Mouse (Mus musculus) embryonic facial prominence, embryonic 10.5 days (tissue): ENCODE measurements around the gene Pak3. TPM values are rescaled to one million over a fixed set of nuclear protein-coding genes. Genes with fewer than 3 reads are reported as not detected.
A peak's percentile ranks its signal among the peaks of the same experiment; 100 is the strongest.
"Not testable (repeated sequence)": the region's sequence is repeated elsewhere in the genome, so short reads cannot be mapped to it uniquely, and the experiment has no call there.

Experiments used
- DNase-seq: peaks from one replicate; pipeline ENCODE4 v3.0.0-alpha.2; 2017; ENCODE audit warnings: low spot score
- H3K27ac ChIP-seq: fragments of 300-500 bp; sonication (generic); replicated peaks from 2 replicates; pipeline ENCODE4 v1.5.1; 2016; ENCODE audit warnings: mild to moderate bottlenecking
- H3K27me3 ChIP-seq: fragments of 300-500 bp; sonication (generic); replicated peaks from 2 replicates; pipeline ENCODE4 v1.6.1; 2016; ENCODE audit warnings: low read depth, mild to moderate bottlenecking; ENCODE audit not compliant: poor library complexity, severe bottlenecking
- H3K36me3 ChIP-seq: fragments of 300-500 bp; sonication (generic); replicated peaks from 2 replicates; pipeline ENCODE4 v1.6.1; 2016; ENCODE audit warnings: mild to moderate bottlenecking, moderate library complexity
- H3K4me1 ChIP-seq: fragments of 300-500 bp; sonication (generic); 2 replicates; pipeline ENCODE4 v1.6.1; 2016
- H3K4me3 ChIP-seq: fragments of 300-500 bp; sonication (generic); 2 replicates; pipeline ENCODE4 v1.5.1; 2016; ENCODE audit warnings: mild to moderate bottlenecking, moderate library complexity
- H3K9me3 ChIP-seq: fragments of 300-500 bp; sonication (generic); 2 replicates; pipeline ENCODE4 v1.6.1; 2016; ENCODE audit warnings: mild to moderate bottlenecking
- WGBS: fragments of 180-500 bp; shearing (Covaris S2); methylation state at CpG from one replicate; pipeline ENCODE4 v1.1.7; 2016; 5-methylcytosine and 5-hydroxymethylcytosine counted together
- polyA plus RNA-seq: library from polyadenylated mRNA; unstranded; fragments of >200 nt; fragmentation: Nextera tagmentation; extraction: Ambion mirVana; gene quantifications from 2 replicates; pipeline ENCODE4 v1.2.1, GENCODE M21; 2016

Pak3 gene
- 17.4 and 17.6 TPM in 2 replicates for polyA plus RNA-seq

DNA sequence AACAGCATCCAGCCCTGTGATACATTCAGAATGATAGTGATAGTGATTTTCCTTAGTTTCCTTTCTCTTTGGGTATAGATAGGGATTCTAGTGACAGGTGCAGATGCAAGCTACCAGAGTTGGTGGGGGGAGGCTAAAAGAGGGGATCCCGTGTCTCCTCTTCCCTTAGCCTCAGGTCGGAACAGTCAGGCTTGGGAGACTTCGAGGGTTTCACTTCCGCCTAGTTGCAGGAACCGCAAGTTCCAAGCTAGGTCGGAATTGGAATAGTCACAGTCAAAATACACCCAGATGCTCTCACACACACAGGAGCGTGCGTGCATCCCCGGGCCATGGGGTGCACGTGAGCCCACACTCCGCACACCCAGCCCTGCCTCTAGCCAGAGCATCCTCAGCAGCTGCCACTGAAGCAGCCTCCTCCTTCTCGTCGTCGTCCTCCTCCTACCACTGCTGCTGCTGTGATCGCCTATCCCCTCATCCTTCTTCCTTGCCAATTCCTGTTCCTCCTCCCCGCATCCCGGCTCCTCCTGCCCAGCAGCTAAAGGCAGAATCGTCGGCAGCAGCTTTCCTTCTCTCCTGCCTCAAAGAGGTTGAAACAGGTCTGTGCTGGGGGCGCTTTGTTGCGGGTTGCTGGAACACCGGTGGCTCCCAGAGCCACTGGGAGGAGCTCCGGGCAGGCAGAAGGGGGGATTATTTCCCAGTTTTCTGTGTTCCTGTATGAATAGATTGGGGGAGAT, at the start of gene Pak3:
Gene Pak3 (plus strand): TSS at position 424 of the 734 bp plus-strand sequence.
- no peaks in the 10 kb centered on the region for H3K4me1 ChIP-seq
- peak within 1 kb of the TSS; percentile 58 for H3K4me3 ChIP-seq
- no peaks in the 10 kb centered on the region for H3K9me3 ChIP-seq
- DNase-seq, result peak; percentile 51
- H3K27ac ChIP-seq, result peak within 1 kb of the TSS; percentile 83
- no peaks in the 10 kb centered on the region for H3K36me3 ChIP-seq
- H3K27me3 ChIP-seq, result peaks cover 89% of the 10 kb centered on the region
- WGBS, result 18% methylated on average over 23 of the region's 23 CpGs

DNA sequence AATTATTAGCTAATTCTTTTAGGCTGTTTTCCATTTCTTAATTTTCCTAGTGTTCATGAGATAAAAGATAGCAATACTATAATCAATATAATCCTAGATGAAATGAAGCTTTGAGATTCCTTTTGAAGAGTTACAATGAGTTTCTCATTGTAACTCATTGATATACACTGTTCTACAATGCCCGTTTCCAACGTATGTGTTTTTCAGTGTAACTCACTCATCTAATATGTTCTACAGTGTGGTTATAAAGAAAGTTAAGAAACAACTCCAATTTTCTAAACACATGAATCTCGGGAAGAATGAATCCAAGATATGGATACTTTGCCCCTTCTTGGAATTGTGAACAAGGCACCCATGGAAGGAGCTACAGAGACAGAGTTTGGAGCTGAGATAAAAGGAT, 35.5 kb upstream of the Pak3 start:
- peak; percentile 97 for DNase-seq
- no peaks in the 10 kb centered on the region for H3K36me3 ChIP-seq
- 83% methylated on average over 3 of the region's 3 CpGs for WGBS

DNA sequence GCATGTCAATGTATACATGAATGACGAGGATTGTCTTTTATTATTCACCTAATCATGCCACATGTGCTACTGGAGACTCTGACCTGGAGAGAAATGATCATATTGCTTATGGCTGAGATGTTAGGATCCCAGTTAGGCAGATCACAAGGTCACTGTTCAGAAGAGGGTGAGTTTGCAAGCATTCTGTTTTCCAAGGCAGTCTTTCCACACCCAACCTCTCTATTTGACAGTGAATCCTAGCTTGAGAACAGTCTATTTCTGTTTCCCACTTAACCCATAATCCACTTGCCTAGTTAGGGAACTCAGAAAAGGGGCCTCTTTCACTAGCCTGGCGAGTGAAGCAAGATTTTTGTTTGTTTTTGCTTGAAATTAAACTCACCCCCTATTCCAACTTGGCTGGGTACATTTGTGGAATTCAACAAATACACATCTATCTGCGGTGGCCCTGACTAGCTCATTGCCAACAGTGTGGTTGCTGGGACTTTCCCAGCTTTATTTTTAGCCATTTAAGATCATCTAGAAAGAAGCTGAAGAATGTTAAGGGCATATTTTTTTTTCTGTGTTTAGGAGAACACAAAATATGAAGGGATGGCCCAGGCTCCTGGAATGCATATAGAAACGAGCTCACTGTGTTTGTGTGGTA, 17.2 kb upstream of the Pak3 start:
- DNase-seq, result no peak
- H3K4me1 ChIP-seq, result no peaks in the 10 kb centered on the region
- H3K36me3 ChIP-seq, result no peaks in the 10 kb centered on the region
- peaks cover 69% of the 10 kb centered on the region for H3K27me3 ChIP-seq
- 75% methylated on average over 4 of the region's 4 CpGs for WGBS
- H3K4me3 ChIP-seq, result no peak overlapping the region
- no peaks in the 10 kb centered on the region for H3K9me3 ChIP-seq
- H3K27ac ChIP-seq, result no peak overlapping the region

More for the DNA sequence above, 35.5 kb upstream of the Pak3 start:
- no peak overlapping the region for H3K4me3 ChIP-seq
- 0 out of 2 replicates have a peak, but pooled peaks cover 3% of the 10 kb centered on the region for H3K9me3 ChIP-seq
- H3K27ac ChIP-seq, result no peak overlapping the region
- no peaks in the 10 kb centered on the region for H3K4me1 ChIP-seq
- H3K27me3 ChIP-seq, result peaks cover 18% of the 10 kb centered on the region; the same call in 1 of the 2 replicates

DNA sequence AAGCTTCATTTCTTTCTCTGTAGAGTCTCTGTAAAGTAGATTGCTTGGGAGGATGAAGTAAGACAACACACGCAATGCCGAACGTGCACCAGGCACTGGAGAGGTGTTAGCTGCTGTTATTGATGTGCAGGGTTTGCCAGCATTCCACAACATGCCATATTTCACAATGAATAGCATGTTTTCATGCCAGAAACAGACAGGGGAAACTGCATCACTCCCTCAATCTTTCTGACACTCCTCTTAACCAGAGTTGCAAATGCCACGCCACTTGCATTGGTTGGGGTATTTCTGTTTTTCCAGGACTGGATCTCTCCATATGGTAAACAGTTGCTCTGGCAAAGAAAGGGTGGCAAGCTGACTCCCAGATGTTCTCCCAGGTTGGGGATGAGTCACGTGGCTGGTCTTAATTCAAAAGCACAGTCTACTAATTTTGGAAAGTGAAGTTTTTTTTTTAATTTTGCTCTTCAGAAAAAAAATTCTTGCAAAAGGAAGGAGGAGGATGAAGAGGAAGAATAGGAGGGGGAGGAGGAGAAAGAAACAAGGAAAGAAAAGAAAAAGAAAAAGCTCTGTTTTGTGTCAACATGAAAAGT, 16.5 kb upstream of the Pak3 start:
- Histone ChIP-seq H3K27me3 (peaks cover 66% of the 10 kb centered on the region), H3K9me3 (no peaks in the 10 kb centered on the region), H3K36me3 (no peaks in the 10 kb centered on the region), H3K27ac (no peak overlapping the region), H3K4me1 (no peaks in the 10 kb centered on the region), H3K4me3 (no peak overlapping the region)
- 72% methylated on average over 5 of the region's 5 CpGs for WGBS
- no peak for DNase-seq

DNA sequence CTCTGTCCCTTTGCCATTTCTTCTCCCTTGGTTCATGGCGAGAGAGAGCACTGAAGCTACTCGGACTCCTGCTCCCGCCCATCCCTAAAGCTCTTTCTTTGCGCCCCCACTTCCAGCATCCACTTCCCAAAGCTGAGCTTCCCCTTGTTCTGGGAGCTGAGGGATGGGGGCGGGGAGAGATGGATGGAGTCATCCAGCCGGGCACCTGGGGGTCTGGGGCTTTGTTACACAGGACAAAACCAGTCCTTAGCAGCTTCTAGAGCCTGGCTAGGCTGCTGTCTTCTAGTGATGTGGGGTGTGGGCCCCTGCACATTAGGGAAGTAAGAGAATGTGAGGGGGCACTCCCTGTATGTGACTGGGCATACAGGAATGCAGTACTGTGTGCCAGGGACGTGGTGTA, 526 bp downstream of the Pak3 start:
- Histone ChIP-seq H3K36me3 (no peaks in the 10 kb centered on the region), H3K9me3 (no peaks in the 10 kb centered on the region), H3K4me3 (peak overlapping the region; percentile 58), H3K4me1 (no peaks in the 10 kb centered on the region), H3K27me3 (peaks cover 89% of the 10 kb centered on the region), H3K27ac (peak overlapping the region; percentile 83)
- 11% methylated on average over 7 of the region's 7 CpGs for WGBS
- peak; percentile 36 for DNase-seq

DNA sequence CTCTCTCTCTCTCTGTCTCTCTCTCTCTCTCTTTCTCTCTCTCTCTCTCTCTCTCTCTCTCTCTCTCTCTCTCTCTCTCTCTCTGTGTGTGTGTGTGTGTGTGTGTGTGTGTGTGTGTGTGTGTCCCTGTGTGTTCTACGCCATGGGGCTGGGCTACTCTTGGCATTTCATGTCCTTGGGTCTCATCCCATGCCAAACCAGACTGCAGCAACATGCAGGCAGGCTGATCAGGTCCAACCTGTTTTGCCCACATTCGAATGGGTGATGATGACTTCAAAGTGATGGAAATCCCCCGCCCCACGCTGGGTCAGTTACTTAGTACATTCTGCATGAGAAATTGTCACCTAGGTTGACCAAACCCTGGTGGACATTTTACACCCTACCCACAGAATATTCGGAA, 1.1 kb downstream of the Pak3 start:
- peak overlapping the region; percentile 13; the same call in 1 of the 2 replicates for H3K4me3 ChIP-seq

DNA sequence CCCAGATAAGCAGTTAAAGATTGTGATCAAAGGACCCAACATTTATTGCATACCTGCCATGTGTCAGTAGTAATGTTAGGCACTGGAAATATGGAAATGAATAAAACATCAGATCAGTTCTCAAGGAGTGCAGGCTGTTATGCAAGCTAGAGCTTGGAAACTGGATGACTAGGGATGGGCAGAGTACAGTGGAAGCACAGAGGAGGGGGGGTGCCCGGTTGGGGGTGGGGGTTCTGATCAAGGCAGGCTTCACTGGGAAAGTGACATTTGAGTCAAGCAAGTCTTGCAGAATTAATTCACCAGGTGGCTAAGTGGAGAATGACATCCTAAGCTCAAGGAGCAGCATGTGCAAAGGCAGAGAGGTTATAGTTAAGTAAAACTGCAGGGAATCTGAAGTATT, 1.8 kb downstream of the Pak3 start:
- WGBS, result 50% methylated on average over 1 of the region's 1 CpGs
- Histone ChIP-seq H3K27ac (no peak overlapping the region), H3K4me1 (no peaks in the 10 kb centered on the region), H3K36me3 (no peaks in the 10 kb centered on the region), H3K27me3 (peaks cover 88% of the 10 kb centered on the region), H3K9me3 (no peaks in the 10 kb centered on the region), H3K4me3 (no peak overlapping the region)
- DNase-seq, result no peak

More for the DNA sequence above, 1.1 kb downstream of the Pak3 start:
- H3K9me3 ChIP-seq, H3K36me3 ChIP-seq, H3K4me1 ChIP-seq, H3K27ac ChIP-seq: not testable (repeated sequence)
- 62% methylated on average over 5 of the region's 5 CpGs for WGBS
- DNase-seq, result peak; percentile 10
- H3K27me3 ChIP-seq, result peaks cover 93% of the 10 kb centered on the region

DNA sequence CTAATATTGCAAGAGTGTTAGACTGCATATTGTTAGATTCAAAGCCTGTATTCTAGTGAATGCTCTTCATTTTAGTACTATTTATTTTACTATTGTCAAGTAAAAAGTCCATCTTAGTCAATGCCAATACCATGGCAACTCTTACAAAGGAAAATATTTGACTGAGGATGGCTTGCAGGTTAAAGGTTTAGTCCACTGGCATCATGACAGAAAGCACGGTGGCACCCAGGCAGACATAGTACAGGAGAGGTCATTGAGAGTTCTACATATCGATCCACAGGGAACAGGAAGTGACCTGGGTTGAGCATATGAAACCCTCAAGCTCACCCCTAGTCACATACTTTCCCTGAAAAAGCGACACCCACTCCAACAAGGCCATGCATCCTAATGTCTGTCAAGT, 13.9 kb downstream of the Pak3 start:
- no peaks in the 10 kb centered on the region for H3K36me3 ChIP-seq
- no peaks in the 10 kb centered on the region for H3K4me1 ChIP-seq
- H3K4me3 ChIP-seq, result no peak overlapping the region
- no peak overlapping the region for H3K27ac ChIP-seq
- no peaks in the 10 kb centered on the region for H3K9me3 ChIP-seq
- peaks cover 68% of the 10 kb centered on the region for H3K27me3 ChIP-seq
- 84% methylated on average over 3 of the region's 3 CpGs for WGBS
- DNase-seq, result no peak

DNA sequence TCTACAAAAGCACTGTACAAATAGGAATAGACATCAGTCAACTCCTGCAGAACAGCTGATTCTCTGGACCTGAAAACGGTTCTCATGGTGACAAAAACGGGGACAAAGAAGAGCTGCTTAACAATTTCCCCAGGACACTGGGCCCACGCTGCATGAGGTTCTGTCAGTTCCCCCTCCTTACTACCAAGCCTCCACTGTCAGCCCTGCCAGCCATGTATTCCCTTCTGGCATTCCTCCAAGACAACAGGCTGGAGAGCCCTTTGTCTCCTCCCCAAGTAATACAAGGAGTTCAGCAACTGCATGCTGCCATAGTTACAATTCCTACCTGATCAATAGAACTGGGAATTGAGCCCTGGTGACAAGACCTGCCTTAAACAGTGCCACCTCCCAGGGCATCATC, 15.2 kb downstream of the Pak3 start:
- H3K27me3 ChIP-seq, result peaks cover 68% of the 10 kb centered on the region
- no peak overlapping the region for H3K4me3 ChIP-seq
- no peaks in the 10 kb centered on the region for H3K9me3 ChIP-seq
- H3K27ac ChIP-seq, result no peak overlapping the region
- no peaks in the 10 kb centered on the region for H3K4me1 ChIP-seq
- no peak for DNase-seq
- 91% methylated on average over 3 of the region's 3 CpGs for WGBS
- H3K36me3 ChIP-seq, result no peaks in the 10 kb centered on the region

DNA sequence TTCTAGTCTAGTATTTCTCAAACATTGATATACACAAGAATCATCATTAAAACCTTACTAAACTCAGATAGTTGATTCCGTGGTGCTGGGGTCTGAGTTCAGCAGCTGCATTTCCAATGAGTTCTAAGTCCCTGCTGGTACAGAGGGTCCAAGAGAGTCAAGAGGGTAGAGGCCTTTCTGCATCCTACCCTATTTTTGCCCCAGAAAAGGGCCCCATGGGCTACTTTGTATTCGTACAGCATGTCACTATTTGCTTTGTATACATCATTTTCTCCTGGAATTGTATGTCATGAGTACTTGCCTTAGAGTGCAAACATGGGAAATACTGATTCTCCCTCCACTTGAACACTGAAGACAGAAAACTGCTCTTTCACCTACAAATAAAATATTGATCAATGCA, 24.4 kb downstream of the Pak3 start:
- no peak overlapping the region for H3K27ac ChIP-seq
- H3K27me3 ChIP-seq, result peaks cover 60% of the 10 kb centered on the region

DNA sequence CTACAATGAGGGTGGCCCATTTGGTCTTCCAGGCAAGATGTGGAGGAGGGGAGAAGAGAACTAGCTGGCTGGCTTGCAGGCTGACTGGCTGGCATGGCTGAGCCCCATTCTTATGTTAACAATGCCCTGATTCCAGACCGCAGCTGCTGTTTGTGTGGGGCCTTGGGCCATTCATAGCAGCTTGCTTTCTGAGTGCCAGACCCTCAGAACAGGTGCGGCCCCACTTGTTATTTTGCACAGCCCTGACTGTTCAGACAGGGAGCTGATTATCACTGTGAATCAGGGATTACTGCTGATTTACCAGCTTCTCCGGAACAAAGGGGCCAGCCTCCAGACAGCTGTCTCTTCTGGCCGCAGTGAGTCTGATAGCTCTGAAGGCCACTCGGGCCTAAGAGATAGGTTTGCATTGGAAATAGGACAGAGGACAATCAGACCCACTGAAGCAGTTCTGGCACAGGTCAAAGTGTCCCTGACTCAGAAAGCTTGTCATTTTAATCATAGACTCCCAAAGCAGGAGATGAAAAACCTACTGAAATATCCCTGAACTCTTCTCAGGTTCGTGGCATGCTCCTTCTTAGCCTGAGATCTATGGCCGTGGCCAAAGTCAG, 24.9 kb downstream of the Pak3 start:
- Histone ChIP-seq H3K4me1 (no peaks in the 10 kb centered on the region; the same call in 1 of the 2 replicates), H3K36me3 (no peaks in the 10 kb centered on the region), H3K27me3 (peaks cover 60% of the 10 kb centered on the region), H3K4me3 (no peak overlapping the region), H3K27ac (no peak overlapping the region), H3K9me3 (no peaks in the 10 kb centered on the region)
- peak; percentile 36 for DNase-seq
- WGBS, result 42% methylated on average over 7 of the region's 7 CpGs

More for the DNA sequence above, 24.4 kb downstream of the Pak3 start:
- no peak for DNase-seq
- Histone ChIP-seq H3K9me3 (no peaks in the 10 kb centered on the region), H3K36me3 (no peaks in the 10 kb centered on the region), H3K4me1 (no peaks in the 10 kb centered on the region; the same call in 1 of the 2 replicates), H3K4me3 (no peak overlapping the region)
- WGBS, result 47% methylated on average over 2 of the region's 2 CpGs

DNA sequence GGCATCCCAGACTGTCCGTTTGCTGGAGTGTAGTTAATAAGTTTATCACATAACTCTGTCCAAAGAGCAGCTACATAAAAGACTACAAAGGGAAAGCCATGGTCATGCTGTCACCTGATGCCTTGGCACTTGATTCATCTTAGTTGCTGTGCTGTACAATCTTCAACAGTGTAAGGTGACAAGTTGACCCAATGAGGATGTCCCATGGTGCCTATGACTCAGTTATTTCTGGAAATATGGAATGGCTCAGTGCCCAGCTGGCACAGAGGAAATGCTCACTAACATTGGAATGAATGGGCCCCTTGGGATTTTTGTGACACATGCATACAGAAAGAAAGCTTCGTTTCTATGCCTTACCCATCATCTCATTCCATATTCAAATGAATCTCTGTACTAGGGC, 55.3 kb downstream of the Pak3 start:
- H3K27me3 ChIP-seq, result peaks cover 64% of the 10 kb centered on the region
- no peaks in the 10 kb centered on the region for H3K36me3 ChIP-seq
- WGBS, result 74% methylated on average over 2 of the region's 2 CpGs
- H3K4me3 ChIP-seq, result no peak overlapping the region
- no peaks in the 10 kb centered on the region for H3K9me3 ChIP-seq
- DNase-seq, result no peak
- H3K27ac ChIP-seq, result no peak overlapping the region
- no peaks in the 10 kb centered on the region for H3K4me1 ChIP-seq
